Mouse (Mus musculus) cerebellum, adult 2 months (tissue): ENCODE measurements at regions not wholly inside any gene's neighbourhood (a gene's known extent, or its start where the extent isn't known, plus 50 kb on each side); places are given as distances from the start of the nearest gene placed in this dataset.

Experiments used
- CTCF ChIP-seq: fragments of 200-500 bp; IDR thresholded peaks from 2 replicates; pipeline ENCODE4 v1.5.1; 2011; ENCODE audit warnings: low read depth, mild to moderate bottlenecking, control low read depth, low read length, moderate library complexity, borderline replicate concordance; ENCODE audit not compliant: insufficient read depth
- POLR2A ChIP-seq: fragments of 200-500 bp; IDR thresholded peaks from 2 replicates; pipeline ENCODE4 v1.6.1; 2011; ENCODE audit warnings: low read length, control low read depth, borderline replicate concordance; ENCODE audit not compliant: insufficient read depth

DNA sequence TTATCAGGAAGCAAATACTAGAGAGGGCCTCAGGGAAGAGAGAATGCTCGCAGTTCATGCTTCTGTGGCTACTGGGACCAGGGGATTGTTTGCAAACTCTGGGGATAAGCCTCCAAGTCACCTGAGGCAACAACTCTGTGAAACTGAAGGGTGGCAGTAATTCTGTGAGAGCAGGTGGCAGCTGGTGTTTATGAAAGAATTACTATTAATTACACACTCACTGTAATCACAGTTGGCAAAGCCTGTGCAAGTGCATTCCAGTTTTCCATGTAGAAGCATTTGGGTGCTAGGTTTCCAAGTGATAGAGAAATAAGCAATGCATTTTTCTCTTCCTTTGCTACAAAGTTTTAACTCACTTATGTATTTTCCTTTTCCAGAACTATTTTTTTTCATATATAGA, 578.5 kb downstream of the Ets1 start:
- TF ChIP-seq CTCF, result no peak
- no peak for TF ChIP-seq POLR2A
